Mouse (Mus musculus): ENCODE measurements at regions not wholly inside any gene's neighbourhood (a gene's known extent, or its start where the extent isn't known, plus 50 kb on each side); places are given as distances from the start of the nearest gene placed in this dataset.

- TF ChIP-seq CTCF (IDR thresholded peaks at IDR 0.05; ENCODE audit: borderline replicate concordance, insufficient read depth, low read depth, low read length) (no peak), POLR2A (IDR thresholded peaks at IDR 0.05; ENCODE audit: borderline replicate concordance, insufficient read depth, low read length) (no peak)
These were observed 177.4 kb downstream of the Cd83 start for GRCm38 (mm10) chr13:43961987-43962386.

All from cerebellum, adult 2 months (tissue).